Mouse (Mus musculus): Measurements from ENCODE around the gene Mlkl.

Mlkl gene

DNA sequence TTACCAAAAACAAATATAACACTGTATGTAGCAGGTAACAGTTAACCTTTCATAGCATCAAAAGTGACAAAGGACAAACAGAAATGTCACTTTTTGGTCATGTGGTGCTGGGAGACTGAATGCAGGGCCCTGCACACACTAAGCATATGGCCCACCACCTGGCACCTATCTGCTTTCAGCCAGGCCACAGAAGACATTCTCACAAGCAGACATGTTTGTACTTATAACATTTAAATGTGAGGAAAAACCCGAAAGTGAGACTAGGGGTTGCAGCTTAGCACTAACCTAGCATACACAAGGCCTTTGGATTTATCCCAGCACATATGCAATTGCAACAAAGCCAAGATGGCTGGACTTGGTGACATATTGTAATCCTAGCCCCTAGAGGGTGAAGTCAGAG, 40.0 kb downstream of the Mlkl start:
- CTCF ChIA-PET = interaction anchor here in 1 of 4 experiments (1.0 kb wide), 1 partner anchor 14 kb away, joined by 3 read pairs; no protein-coding TSS in a partner anchor
- POLR2A ChIA-PET = interaction anchor here in 2 of 4 experiments (2.4 to 2.9 kb wide), 6 partner anchors 12 to 266 kb away, joined by 7 to 60 read pairs (median 24); partner anchors contain the start of genes Aars (in 1 of the 2), Ddx19b (in 1 of the 2) and Glg1 (in 1 of the 2)

GRCm38 (mm10) chr8:111291733-111292132, 46.2 kb downstream of the Mlkl start:
- POLR2A ChIA-PET = interaction anchor here in 3 of 4 experiments (0.9 to 2.3 kb wide), 10 partner anchors 8 to 531 kb away, joined by 3 to 30 read pairs (median 4); partner anchors contain the start of genes Rfwd3 (in 3 of the 3) and Glg1 (in 1 of the 3)
- CTCF ChIA-PET = interaction anchor here in 1 of 4 experiments (1.1 kb wide), 1 partner anchor 20 kb away, joined by 3 read pairs; no protein-coding TSS in a partner anchor

GRCm38 (mm10) chr8:111290586-111290985, 47.4 kb downstream of the Mlkl start:
- POLR2A ChIA-PET = interaction anchor here in 3 of 4 experiments (0.7 to 2.3 kb wide), 3 partner anchors 9 to 371 kb away, joined by 3 to 30 read pairs (median 18); partner anchors contain the start of genes Rfwd3 (in 2 of the 3) and St3gal2 (in 1 of the 3)
- CTCF ChIA-PET = interaction anchor here in 2 of 4 experiments (0.5 to 1.1 kb wide), 3 partner anchors 21 to 249 kb away, joined by 3 to 5 read pairs (median 4); no protein-coding TSS in a partner anchor

GRCm38 (mm10) chr8:111285603-111286002, 52.4 kb downstream of the Mlkl start:
- POLR2A ChIA-PET = interaction anchor here in 2 of 4 experiments (1.2 to 7.1 kb wide), 9 partner anchors 9 to 438 kb away, joined by 3 to 60 read pairs (median 4); partner anchors contain the start of genes Rfwd3 (in 2 of the 2) and Glg1 (in 1 of the 2)
- CTCF ChIA-PET = no interaction called here

GRCm38 (mm10) chr8:111282093-111282492, 55.9 kb downstream of the Mlkl start:
- ChIA-PET CTCF (no interaction called here), POLR2A (interaction anchor here in 3 of 4 experiments (0.5 to 2.2 kb wide), 12 partner anchors 10 to 1038 kb away, joined by 3 to 9 read pairs (median 4); partner anchors contain the start of genes Glg1 (in 2 of the 3) and Rfwd3 (in 2 of the 3))

- POLR2A ChIA-PET = interaction anchor here in 3 of 4 experiments (0.6 to 3.0 kb wide), 10 partner anchors 9 to 688 kb away, joined by 3 to 17 read pairs (median 4); partner anchors contain the start of genes Glg1 (in 1 of the 3) and Rfwd3 (in 1 of the 3)
- CTCF ChIA-PET = interaction anchor here in 2 of 4 experiments (0.6 to 0.8 kb wide), 3 partner anchors 32 to 327 kb away, joined by 3 to 4 read pairs (median 3); partner anchors contain the start of gene Rfwd3 (in 1 of the 2)
Observed at GRCm38 (mm10) chr8:111268277-111268676, 69.7 kb downstream of the Mlkl start.

DNA sequence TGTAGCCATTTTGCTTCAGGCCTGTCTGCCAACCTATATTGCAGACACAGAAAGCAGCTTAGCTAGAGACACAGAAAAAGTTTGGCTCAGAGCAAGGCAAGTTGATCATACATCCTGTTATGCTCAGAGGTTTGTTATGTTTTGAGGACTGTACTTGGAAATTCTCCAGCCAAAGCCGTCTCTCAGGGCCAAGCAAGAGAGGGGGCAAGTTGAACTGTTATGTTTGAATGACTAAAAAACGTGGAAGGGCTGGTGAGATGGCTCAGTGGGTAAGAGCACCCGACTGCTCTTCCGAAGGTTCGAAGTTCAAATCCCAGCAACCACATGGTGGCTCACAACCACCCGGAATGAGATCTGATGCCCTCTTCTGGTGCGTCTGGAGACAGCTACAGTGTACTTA, 71.8 kb downstream of the Mlkl start:
- CTCF ChIA-PET = interaction anchor here in 1 of 4 experiments (0.6 kb wide), 1 partner anchor 511 kb away, joined by 7 read pairs; no protein-coding TSS in a partner anchor

GRCm38 (mm10) chr8:111264693-111265220, 73.2 kb downstream of the Mlkl start:
- ChIA-PET CTCF (interaction anchor here in 2 of 4 experiments (0.6 kb wide), 2 partner anchors 67 to 85 kb away, joined by 3 to 4 read pairs; no protein-coding TSS in a partner anchor), POLR2A (interaction anchor here in 2 of 4 experiments (0.7 to 1.7 kb wide), 7 partner anchors 17 to 699 kb away, joined by 3 to 8 read pairs (median 4); partner anchors contain the start of gene Rfwd3 (in 2 of the 2))

More for the DNA sequence above, 71.8 kb downstream of the Mlkl start:
- POLR2A ChIA-PET = interaction anchor here in 2 of 4 experiments (0.6 to 2.1 kb wide), 7 partner anchors 8 to 495 kb away, joined by 3 to 9 read pairs (median 4); partner anchors contain the start of gene Rfwd3 (in 1 of the 2)

DNA sequence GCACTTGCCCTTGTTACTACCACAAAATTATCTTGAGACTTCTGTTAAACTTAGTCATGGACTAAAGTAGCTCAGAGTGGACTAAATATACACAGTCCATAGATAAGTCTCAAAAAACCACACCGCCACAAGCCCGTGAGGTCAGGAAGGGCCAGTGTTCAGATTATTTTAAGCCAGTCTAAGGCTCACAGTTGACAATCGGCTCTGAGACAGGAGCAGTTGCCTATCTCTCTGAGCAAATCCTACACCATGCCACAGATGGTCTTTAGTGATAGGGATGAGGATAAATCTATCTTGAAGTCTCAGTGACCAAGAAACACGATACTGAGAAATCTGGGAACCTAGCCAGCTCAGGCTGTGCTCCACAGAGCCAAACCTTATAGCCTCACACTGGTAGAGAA, 76.0 kb downstream of the Mlkl start:
- ChIA-PET CTCF (interaction anchor here in 1 of 4 experiments (0.6 kb wide), 1 partner anchor 364 kb away, joined by 4 read pairs; no protein-coding TSS in a partner anchor), POLR2A (interaction anchor here in 3 of 4 experiments (0.6 to 1.4 kb wide), 6 partner anchors 10 to 751 kb away, joined by 3 to 4 read pairs (median 3); partner anchors contain the start of gene Zfp1 (in 1 of the 3))

Data from embryonic stem cell, embryonic (primary cell).